Mouse (Mus musculus): ENCODE results near the gene Zranb3.
A peak's percentile ranks its signal among the peaks of the same experiment; 100 is the strongest.

The Zranb3 gene

GRCm38 (mm10) chr1:127945696-127946575 is 156.9 kb downstream of the Zranb3 start:
- no peak for DNase-seq (ENCODE audit: low read depth, low spot score)

GRCm38 (mm10) chr1:127943516-127943915 is 159.3 kb downstream of the Zranb3 start:
- DNase-seq (ENCODE audit: low read depth, low spot score) = no peak

- DNase-seq (ENCODE audit: low read depth, low spot score) = no peak
These were observed 160.6 kb downstream of the Zranb3 start for GRCm38 (mm10) chr1:127942231-127942630.

GRCm38 (mm10) chr1:127937277-127937676 is 165.6 kb downstream of the Zranb3 start:
- DNase-seq (ENCODE audit: low read depth, low spot score) = peak; percentile 75

- DNase-seq (ENCODE audit: low read depth, low spot score) = peak; percentile 88
These were observed 168.5 kb downstream of the Zranb3 start for GRCm38 (mm10) chr1:127934322-127934721.

- DNase-seq (ENCODE audit: low read depth, low spot score) = no peak
These were observed 169.4 kb downstream of the Zranb3 start for GRCm38 (mm10) chr1:127933405-127933804.

GRCm38 (mm10) chr1:127915802-127916201 is 187.0 kb downstream of the Zranb3 start:
- no peak for DNase-seq (ENCODE audit: low read depth, low spot score)

- no peak for DNase-seq (ENCODE audit: low read depth, low spot score)
These were observed 187.5 kb downstream of the Zranb3 start for GRCm38 (mm10) chr1:127915316-127915715.

- no peak for DNase-seq (ENCODE audit: low read depth, low spot score)
These were observed 189.7 kb downstream of the Zranb3 start for GRCm38 (mm10) chr1:127913116-127913515.

GRCm38 (mm10) chr1:127904774-127905385 is 198.0 kb downstream of the Zranb3 start:
- peak; percentile 23 for DNase-seq (ENCODE audit: low read depth, low spot score)

All from brain, adult 2 months (tissue).